Mouse (Mus musculus) gastrocnemius, adult 18-20 months (tissue): Measurements from ENCODE around the gene C1ql4. TPM values are rescaled to one million over a fixed set of nuclear protein-coding genes. Genes with fewer than 3 reads are reported as not detected.
"Not testable (repeated sequence)": the region's sequence is repeated elsewhere in the genome, so short reads cannot be mapped to it uniquely, and the experiment has no call there.

Experiments used
- DNase-seq: peaks from one replicate; pipeline ENCODE4 v3.0.0; 2021; ENCODE audit warnings: low spot score
- total RNA-seq, 2 experiments: library from RNA; stranded (reverse); gene quantifications; 2 replicates each; pipeline ENCODE4 v1.2.3; 2021

Gene C1ql4
- total RNA-seq, 2 experiments from 2014 or later, result not detected

DNA sequence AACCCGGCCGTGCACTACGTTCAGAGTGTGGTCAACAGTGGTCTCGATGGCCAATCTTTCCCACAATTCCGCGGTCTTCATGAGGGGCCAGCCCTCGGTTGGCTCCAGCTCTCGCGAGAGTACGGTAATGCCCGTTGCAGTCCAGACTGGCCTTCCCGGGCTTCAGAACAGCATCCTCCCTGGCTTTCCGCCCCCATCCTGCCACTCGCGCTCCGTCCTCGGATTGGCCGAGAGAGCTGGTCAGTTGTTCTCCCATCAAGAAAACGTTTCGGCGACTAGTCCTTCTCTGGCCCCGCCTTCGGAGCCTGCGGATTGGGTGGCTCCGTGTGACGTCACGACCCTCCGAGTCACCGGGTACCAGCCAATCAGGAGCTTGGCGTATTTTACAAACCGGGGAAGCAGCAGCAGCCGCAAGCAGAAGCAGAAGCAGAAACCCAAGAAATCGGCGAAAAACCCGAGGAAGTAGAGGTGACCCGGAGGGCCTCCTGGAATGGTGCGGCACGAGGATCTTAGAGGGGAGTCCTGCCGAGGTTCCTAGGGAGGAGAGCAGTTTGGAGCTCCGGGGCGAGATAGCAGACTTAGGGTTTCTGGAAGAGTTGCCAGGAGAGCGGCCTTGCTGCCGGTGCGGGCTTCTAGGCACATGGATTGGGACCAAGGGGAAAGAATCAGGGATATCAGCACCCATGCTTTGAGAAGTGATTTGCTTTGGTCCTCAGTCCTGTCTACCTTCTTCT, 12.8 kb downstream of the C1ql4 start:
- peak; percentile 97 for DNase-seq

DNA sequence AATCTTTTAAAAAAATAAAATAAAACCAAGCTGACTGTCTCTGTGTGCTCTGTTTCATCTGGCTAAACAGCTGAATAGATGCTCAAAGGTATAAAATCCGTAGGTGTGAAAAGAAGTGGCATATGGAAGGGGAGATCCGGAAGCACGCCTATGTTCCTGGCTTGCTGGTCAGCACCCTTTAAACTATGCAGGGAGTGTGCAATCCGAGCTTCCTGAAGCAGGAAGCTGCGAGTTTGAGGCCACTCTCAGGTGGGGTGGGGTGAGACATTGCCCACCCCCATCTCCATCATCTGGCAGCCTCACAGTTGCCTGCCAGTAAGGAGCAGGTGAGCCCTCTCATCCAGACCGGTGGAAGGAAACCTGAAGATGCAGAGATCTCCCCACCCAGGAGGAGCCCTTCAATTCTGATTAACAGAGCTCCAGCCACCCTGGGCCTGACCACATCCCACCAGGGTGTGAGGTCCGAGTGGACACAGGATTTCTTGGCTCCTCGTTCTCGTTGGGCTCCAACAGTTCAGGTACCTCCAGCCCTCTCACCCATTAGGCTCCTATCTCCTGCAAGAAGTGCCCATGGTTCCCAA, 13.5 kb downstream of the C1ql4 start, which contains the start of gene Troap:
Gene Troap (plus strand): TSS at position 557 of the 581 bp plus-strand sequence.
- DNase-seq, result no peak

DNA sequence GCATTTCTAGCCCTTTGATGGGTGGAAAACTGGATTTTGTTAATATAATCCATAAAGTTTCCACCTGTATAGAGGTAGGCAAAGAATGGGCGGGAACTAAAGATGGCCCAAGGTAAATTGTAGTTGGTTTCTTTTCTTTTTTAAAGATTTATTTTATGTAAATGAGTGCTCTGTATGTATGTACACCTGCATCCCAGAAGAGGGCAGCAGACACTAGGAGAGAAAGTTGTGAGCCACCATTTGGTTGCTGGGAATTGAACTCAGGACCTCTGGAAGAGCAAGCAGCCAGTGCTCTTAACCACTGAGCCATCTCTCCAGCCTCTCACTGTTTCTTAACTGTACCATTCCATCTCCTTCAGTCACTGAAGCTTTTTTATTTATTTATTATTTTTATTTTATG, 15.6 kb downstream of the C1ql4 start:
- no peak for DNase-seq

DNA sequence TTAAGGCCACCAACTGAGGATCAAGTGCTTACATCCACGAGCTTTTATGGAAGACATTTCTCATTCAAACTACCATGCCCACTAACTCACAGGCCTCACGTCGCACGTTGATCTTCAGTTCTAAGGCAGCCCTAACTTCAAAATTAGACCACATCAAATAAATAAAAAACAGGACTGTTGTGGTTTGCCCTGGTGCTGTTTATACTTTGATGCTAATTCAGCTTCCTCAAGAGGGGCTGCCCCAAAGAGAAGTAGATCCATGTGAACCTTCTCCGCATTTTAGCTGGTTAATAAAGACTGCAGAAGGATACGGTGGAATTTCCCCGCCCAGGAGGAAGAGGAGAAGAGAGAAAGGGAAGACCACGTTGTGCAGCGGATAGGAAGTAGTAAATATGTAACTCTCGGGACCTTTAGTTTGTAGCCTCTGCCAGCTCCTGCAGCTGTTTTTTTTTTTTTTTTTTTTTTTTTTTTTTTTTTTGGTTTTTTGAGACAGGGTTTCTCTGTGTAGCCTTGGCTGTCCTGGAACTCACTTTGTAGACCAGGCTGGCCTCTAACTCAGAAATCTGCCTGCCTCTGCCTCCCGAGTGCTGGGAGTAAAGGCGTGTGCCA, 22.0 kb downstream of the C1ql4 start:
- DNase-seq, result no peak

DNA sequence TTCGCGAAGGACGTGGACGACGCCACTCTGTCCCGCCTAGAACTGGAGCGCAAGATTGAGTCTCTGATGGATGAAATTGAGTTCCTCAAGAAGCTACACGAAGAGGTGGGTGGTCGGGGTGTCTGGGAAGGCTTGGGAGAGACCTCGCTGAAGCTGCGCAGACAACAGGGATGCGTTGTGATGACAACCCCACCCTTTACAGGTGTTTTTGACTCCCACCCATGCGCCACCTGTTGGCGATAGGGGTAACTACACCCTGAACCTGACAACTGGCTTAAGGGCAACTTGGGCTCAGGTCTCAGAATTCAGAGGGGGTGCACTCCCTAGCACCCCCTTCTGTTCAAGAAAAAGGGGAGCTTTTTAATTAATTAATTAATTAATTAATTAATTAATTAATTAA, 31.3 kb downstream of the C1ql4 start:
- no peak for DNase-seq

DNA sequence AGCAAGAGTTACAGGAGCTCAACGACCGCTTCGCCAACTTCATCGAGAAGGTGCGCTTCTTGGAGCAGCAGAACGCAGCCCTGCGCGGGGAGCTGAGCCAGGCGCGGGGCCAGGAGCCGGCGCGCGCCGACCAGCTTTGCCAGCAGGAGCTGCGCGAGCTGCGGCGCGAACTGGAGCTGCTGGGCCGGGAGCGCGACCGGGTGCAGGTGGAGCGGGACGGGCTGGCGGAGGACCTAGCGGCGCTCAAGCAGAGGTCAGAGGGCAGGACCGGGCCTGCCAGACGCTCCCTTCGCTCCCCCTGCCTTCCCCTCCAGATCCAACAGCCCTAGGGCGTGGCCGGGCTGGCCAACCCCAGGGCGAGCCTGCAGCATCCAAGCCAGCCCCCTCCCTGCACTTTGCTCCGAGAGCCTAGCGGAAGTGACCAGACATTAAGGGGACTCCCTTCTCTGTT, 32.1 kb downstream of the C1ql4 start:
- no peak for DNase-seq

DNA sequence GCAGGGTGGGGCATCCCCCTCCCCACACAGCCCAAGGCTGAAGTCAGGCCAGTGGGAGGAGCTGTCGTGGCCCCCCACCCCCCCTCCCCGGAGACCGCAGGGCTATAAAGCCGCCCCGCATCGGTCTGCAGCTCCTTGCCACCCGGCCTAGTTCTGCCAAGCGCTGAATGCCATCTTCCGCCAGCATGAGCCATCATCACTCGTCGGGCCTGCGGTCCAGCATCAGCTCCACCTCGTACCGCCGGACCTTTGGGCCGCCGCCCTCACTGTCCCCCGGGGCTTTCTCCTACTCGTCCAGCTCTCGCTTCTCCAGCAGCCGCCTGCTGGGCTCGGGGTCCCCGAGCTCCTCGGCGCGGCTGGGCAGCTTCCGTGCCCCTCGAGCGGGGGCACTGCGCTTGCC, 32.6 kb downstream of the C1ql4 start, which contains the start of gene Prph:
Gene Prph (plus strand): TSS at position 135 of the 400 bp plus-strand sequence.
- DNase-seq, result no peak

DNA sequence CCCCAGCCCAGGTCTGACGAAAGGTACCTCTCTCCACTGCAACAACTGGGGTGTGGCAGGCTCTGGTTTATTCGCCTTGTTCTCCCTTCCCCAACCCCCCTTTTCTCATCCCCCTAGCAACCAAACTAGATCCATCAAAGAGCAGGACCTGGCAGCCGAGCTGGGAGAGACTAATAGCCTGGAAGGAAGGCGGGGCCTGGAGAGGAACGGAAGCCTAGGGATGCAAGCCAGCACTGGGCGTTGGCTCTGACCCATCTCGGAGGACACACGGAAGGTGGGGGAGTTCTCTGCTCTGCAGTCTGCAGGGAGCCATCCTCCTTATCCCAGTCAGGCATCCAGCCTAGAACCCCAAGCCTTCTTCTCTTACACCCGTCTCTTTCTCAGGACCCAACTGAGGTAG, 34.2 kb downstream of the C1ql4 start:
- no peak for DNase-seq

DNA sequence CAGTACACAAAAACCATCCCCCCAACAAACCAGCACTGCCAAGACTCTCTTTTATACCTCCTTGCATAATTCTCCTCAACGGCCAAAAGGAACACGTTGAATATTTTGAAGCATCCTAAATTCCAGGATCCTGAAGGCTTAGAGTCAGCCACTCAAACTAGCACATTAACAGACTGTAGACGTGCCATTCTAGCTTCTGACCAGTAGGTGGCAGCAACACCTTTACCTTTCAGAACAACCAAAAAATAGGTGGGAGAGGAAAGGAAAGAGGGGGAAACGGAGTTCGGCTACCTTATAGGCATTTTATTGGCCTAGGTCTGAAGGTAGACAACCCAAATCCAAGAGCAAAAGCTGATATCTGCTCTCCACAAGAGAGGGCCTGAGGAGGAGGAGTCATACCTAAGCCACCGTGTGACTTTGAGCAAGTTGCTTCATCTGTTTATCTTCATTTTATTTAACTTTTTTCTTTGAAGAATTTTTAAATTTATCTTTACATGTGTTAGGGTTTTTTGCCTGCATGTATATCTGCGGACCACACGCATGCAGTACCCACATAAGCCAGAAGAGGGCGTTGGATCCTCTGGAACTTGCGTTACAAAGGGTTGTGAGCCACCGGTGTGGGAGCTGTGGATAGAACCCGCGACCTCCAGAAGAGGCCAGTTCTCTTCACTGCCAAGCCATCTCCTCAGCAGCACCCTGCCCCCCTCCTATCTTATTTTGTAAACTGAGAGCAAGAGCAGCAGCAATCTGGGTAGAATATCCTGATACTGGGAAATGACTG, 38.0 kb downstream of the C1ql4 start:
- peak; percentile 57 for DNase-seq

DNA sequence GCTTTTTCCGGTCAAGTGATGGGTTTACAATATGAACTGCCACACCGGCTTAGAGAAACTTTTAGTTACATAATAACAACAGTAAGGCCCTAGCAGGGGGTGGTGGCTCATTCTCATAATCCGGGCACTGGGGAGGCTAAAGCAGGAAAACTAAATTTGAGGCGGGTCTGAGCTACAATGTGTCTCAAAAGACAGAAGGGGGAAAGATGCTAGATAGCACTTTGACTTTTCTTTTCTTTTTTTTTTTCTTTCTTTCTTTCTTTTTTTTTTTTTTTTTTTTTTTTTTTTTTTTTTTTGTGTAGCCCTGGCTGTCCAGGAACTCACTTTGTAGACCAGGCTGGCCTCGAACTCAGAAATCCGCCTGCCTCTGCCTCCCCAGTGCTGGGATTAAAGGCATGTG, 41.9 kb downstream of the C1ql4 start:
- not testable (repeated sequence) for DNase-seq

DNA sequence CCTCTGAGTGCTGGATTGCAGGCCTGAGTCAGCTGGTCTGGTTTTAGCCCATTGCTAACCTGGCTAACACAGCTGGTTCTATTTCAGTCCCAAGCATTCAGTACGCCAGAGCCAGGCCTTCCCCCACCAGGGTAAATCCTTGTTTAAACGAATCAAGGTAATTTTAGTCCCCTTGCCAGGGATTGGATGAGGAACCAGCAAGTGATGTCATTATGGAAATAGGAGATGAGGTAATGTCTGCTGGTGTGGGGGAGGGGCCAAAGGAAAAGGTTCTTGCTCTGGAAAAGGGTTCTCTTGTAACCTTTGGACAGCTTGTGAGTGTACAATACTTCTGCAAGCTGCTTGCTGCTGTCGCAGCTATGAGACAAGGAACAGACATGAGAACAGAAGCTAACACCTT, 42.8 kb downstream of the C1ql4 start:
- DNase-seq, result no peak

DNA sequence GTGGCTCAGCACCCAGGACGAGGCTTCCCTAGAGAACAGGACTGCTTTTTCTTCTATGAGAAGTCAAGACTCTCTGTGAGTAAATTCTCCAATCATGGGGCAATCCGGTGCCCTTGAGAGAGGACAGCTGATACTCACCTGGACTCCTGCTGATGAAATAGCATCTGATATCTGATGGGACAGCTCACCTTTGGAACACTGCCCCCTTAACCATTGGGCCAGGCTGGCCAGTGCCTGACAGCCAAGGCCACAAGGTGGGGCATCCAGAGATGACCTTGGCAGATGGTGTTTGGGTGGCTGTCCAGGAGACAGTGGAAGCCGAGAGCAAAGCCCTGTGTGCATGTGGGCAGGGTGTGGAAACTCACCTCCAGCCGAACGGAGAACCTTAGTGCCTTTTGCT, 45.3 kb downstream of the C1ql4 start:
- DNase-seq, result no peak

DNA sequence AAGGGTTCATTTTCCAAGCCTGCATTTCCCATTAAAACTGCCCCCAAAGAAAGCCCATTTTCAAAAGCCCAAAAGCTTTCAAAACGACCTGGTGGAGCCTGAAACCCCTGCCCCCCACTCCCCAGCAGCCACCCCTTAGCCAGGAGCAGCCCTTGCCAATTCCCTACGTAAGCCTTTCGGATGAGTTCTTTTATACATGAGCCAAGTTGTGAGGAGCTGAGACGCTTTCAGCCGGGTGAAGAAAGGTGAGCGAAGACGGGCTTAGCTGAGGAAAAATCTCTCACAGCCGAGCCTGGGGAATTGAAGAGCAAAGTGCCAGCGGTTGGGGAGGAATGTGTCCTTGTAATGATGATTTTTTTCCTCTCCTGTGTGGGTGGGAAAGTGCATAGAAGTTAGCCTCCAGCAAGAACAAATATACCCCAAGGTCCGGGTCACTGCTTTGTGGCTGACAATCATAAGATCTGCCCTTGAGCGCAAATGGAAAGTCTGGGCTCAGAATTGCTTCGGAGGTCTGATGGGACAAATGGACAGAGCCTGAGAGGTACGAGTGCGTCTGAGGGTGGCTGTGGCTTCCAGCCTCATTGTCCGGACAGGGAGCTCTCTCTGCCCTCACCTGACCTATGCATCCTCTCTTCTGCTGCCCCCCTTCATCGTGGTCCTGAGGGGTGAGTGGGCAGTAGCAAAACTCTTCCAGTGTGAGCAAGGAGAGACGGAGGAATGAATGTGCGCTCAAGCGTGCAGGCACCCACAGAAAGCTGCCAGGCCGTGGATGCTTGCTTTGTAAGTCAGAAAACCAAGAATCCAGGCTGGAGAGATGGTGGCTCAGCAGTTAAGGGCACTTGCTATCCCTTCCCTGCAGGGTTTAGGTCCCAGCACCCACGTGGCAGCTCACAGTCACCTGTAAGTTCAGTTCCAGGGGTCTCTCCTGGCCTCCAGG, 46.4 kb downstream of the C1ql4 start:
- DNase-seq, result no peak

DNA sequence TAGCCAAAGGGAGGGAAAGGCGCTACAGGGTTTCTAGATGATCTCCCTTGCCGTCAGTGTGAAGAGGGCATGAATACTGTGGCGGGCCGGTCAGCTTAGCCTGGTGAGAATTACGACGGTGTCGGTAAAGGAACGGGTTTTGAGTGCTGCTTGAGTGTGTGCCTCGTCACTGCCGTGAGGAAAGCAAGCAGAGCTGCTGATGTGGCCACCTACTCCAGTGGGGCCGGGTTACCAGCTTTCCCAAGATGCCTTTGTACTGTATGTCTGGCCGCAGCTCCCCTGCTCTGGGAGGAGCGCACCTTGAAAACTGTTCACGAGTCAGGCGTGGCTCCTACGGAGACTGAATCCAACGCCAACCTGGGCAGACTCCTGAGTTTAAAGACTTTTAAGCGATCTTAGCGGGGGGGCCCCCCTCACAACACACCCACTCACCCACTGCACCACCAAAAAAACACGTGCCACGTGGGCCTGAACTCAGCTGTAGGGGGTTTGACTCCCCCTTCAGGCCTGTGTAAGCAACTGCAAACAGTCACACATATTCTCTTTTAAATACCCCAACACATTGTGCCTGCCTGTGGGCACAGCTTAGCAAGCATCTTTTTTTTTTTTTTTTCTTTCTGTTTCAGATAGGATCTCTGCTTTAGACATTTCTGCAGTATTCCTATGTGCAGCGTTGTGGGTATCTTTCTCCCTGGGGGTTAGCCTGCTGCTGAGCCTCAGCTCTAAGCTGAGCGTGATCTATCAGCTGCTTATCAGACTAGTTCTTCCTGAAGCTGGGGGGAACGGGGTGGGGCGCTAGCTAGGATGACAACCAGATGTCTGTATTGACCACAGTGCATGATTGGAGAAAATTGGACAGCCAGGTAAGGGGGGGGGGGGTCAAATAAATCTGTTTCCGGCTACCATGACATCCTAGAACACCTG, 47.4 kb downstream of the C1ql4 start:
- no peak for DNase-seq

DNA sequence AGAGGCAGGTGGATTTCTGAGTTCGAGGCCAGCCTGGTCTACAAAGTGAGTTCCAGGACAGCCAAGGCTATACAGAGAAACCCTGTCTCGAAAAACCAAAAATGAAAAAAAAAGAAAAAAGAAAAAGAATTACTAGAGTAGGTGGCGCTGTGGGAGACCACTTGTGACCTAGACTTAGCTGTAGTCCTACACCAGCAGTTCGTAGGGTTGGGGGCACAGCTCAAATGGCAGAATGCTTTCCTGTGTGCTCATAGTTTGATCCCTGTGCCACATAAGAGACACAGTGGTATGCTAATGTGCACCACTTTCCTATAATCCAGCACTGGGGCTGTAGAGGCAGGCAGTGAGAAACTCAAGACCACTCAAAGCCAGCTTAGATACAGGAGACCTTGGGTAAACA, 48.3 kb downstream of the C1ql4 start:
- DNase-seq, result no peak

DNA sequence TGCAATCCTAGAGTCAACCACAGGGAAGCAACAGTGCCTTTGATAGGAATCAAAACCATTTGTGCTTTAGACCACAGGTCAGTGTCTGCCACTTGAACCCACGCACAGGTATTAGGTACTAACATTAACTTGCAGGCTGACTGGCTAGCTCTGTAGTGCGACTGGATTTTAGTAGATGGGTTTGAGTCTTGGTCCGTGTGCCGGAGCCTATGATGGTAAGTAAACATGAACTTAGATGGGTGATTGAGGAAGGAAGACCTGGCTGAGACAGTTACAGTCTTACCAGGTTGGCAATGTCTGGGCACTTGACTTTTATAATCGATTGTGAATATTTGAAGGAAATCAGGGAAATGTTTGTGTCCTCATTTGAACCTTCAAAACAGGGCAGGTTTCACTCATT, 48.8 kb downstream of the C1ql4 start:
- DNase-seq, result no peak

DNA sequence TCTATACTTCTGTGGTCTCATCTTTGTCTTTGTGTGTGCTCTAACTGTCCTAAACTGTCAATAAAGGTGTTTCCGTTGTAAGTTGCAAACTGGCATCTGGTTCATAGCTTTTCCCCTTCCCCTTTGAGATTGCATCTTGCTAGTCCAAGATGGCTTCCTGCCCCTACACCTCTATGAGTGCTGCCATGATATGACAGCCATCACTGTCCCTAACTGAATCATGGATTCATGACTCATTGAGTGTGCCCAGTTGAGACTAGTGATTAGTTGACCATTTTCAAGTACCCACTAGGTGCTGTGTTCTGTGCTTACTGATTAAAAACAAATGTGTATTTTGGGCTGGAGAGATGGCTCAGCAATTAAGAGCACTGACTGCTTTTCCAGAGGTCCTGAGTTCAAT, 49.6 kb downstream of the C1ql4 start:
- DNase-seq, result no peak

DNA sequence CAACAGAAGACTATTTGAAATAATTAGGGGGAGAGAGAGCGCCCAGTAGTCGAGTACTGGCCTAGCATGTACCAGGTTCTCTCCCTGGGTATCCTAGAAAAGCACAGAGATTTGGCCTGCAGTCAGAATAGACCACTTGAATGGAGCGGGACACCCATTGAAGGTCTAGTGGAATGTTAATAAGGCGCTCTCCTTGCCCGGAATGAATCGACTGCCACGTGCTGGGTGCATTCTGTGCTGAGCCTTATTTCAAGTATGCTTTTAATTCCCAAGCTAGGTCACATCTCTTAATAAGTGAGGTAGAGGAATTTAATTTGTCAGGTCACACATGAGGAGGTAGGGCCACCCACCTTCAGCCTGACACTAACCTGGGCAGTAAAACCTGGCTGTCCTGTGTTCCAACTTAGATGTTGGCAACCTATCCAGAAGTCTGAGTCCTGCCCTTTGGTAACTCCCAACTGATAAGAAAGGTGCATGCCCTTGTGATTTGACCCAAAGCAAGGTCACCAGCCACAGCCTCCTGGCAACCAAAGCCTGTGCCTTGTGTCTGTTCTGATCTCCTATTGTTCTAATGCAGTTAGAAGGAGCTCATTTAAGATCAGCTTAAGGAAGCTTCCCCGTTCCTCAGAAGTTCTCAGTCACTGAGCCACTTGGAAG, 51.2 kb downstream of the C1ql4 start:
- no peak for DNase-seq

DNA sequence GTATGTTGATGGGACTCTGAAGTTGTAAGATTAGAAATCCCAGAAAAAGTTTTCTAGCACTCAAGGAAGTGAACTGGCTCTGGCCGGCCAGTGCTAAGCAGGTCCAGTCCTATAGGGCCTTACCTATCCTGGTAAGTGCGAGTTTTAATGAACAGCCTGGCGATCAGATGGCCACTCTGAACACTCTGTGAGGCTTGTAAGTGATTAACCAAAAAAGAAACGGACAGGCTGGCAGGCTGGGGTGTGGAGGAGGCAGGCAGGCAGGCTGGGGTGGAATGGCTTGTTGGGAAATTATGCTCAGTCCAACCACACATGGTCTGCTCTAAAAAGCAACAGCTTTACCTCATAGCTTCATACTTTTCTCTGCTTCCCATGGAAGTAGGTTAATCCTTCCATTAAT, 52.2 kb downstream of the C1ql4 start:
- DNase-seq, result no peak
